Mouse (Mus musculus): ENCODE results near the gene Rnaset2b.
"Not testable (repeated sequence)": the region's sequence is repeated elsewhere in the genome, so short reads cannot be mapped to it uniquely, and the experiment has no call there.

- not testable (repeated sequence) for TF ChIP-seq EP300 (optimal IDR thresholded peaks at IDR 0.05); CTCF (IDR thresholded peaks at IDR 0.05; ENCODE audit: low read depth)
Measured at GRCm38 (mm10) chr17:6948769-6949228, 21.6 kb upstream of the Rnaset2b start.

Measured in stomach, postnatal 0 days (tissue).